Mouse (Mus musculus) stomach, embryonic 15.5 days (tissue): ENCODE data around the gene Zc2hc1b. TPM values are rescaled to one million over a fixed set of nuclear protein-coding genes. Genes with fewer than 3 reads are reported as not detected.
A peak's percentile ranks its signal among the peaks of the same experiment; 100 is the strongest.

Experiments used
- ATAC-seq: fragments of 200-750 bp; cut with Nextera tagmentation; 2 replicates; pipeline ENCODE4 v1.8.0; 2017; ENCODE audit warnings: low read depth, moderate number of reproducible peaks, moderate TSS enrichment; ENCODE audit not compliant: insufficient read depth, low FRiP score
- H3K27ac ChIP-seq: fragments of 300-500 bp; sonication (generic); 2 replicates; pipeline ENCODE4 v1.5.1; 2015; ENCODE audit warnings: mild to moderate bottlenecking, inconsistent platforms
- H3K27me3 ChIP-seq: fragments of 300-500 bp; sonication (generic); replicated peaks from 2 replicates; pipeline ENCODE4 v1.6.1; 2015; ENCODE audit warnings: inconsistent platforms
- H3K36me3 ChIP-seq: fragments of 300-500 bp; sonication (generic); 2 replicates; pipeline ENCODE4 v1.6.1; 2015; ENCODE audit warnings: inconsistent platforms
- H3K4me1 ChIP-seq: fragments of 300-500 bp; sonication (generic); 2 replicates; pipeline ENCODE4 v1.6.1; 2015; ENCODE audit warnings: inconsistent platforms
- H3K4me2 ChIP-seq: fragments of 300-500 bp; sonication (generic); 2 replicates; pipeline ENCODE4 v1.6.1; 2015; ENCODE audit warnings: mild to moderate bottlenecking, inconsistent platforms
- H3K4me3 ChIP-seq: fragments of 300-500 bp; sonication (generic); replicated peaks from 2 replicates; pipeline ENCODE4 v1.5.1; 2015; ENCODE audit warnings: inconsistent platforms
- H3K9ac ChIP-seq: fragments of 300-500 bp; sonication (generic); 2 replicates; pipeline ENCODE4 v1.6.1; 2015; ENCODE audit warnings: inconsistent platforms
- H3K9me3 ChIP-seq: fragments of 300-500 bp; sonication (generic); 2 replicates; pipeline ENCODE4 v1.6.1; 2016; ENCODE audit warnings: inconsistent platforms
- whole genome bisulfite sequencing: fragments of 180-500 bp; shearing (Covaris S2); methylation state at CpG from one replicate; pipeline ENCODE4 v1.1.7; 2015; 5-methylcytosine and 5-hydroxymethylcytosine counted together
- polyA plus RNA-seq: library from polyadenylated mRNA; unstranded; fragments of >200 nt; fragmentation: Nextera tagmentation; extraction: Ambion mirVana; gene quantifications from 2 replicates; pipeline ENCODE4 v1.2.1, GENCODE M21; 2015

The Zc2hc1b gene
- polyA plus RNA-seq, 1 experiment from 2014 or later = not detected

DNA sequence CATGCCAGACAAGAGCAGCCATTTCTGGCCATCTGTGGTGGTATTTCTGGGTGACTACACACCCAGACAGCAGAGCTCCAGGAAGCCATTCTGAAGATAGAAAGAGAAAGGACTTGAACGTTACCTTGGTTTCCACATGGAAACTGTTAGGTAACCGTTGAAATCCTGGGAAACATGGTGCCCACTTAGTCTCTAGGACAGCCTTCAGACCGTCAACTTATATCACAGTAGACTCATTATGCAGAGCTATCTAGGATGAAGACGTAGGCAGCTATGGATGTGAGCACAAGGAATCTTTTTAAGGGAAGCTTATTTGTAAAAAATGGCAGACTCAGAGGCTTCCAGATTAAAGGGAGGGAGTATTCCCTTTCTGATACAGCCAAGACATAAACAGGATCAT lies 44.0 kb downstream of the Zc2hc1b start:
- Histone ChIP-seq H3K27me3 (no peaks in the 10 kb centered on the region), H3K9me3 (no peaks in the 10 kb centered on the region), H3K27ac (no peak overlapping the region), H3K9ac (no peak overlapping the region), H3K4me2 (no peak overlapping the region), H3K36me3 (no peaks in the 10 kb centered on the region), H3K4me3 (no peak overlapping the region), H3K4me1 (no peaks in the 10 kb centered on the region)
- no peak for ATAC-seq
- 89% methylated on average over 4 of the region's 4 CpGs for WGBS

DNA sequence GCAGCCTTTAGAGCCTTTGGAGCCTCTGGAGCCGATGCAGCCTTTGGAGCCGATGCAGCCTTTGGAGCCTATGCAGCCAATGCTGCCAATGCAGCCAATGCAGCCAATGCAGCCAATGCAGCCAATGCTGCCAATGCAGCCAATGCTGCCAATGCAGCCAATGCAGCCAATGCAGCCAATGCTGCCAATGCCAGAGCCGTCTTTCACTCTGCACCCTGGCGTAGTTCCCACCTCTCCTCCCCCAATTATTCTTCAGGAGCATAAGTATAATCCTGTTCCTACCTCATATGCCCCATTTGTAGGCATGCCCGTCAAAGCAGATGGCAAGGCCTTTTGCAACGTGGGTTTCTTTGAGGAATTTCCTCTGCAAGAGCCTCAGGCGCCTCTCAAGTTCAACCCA lies 49.9 kb downstream of the Zc2hc1b start:
- no peaks in the 10 kb centered on the region for H3K4me1 ChIP-seq
- no peak for ATAC-seq
- no peaks in the 10 kb centered on the region for H3K27me3 ChIP-seq
- 89% methylated on average over 7 of the region's 7 CpGs for WGBS
- peaks cover 9% of the 10 kb centered on the region; the same call in 1 of the 2 replicates for H3K36me3 ChIP-seq
- no peak overlapping the region for H3K4me3 ChIP-seq
- H3K9ac ChIP-seq = no peak overlapping the region
- H3K27ac ChIP-seq = no peak overlapping the region
- H3K4me2 ChIP-seq = no peak overlapping the region
- H3K9me3 ChIP-seq = no peaks in the 10 kb centered on the region

GRCm38 (mm10) chr10:13127335-13127734 lies 50.5 kb downstream of the Zc2hc1b start:
- Histone ChIP-seq H3K4me2 (no peak overlapping the region), H3K4me1 (no peaks in the 10 kb centered on the region), H3K4me3 (no peak overlapping the region), H3K9ac (no peak overlapping the region), H3K27me3 (no peaks in the 10 kb centered on the region), H3K27ac (no peak overlapping the region), H3K36me3 (peaks cover 9% of the 10 kb centered on the region; the same call in 1 of the 2 replicates), H3K9me3 (no peaks in the 10 kb centered on the region)
- 80% methylated on average over 13 of the region's 13 CpGs for WGBS
- ATAC-seq = no peak

DNA sequence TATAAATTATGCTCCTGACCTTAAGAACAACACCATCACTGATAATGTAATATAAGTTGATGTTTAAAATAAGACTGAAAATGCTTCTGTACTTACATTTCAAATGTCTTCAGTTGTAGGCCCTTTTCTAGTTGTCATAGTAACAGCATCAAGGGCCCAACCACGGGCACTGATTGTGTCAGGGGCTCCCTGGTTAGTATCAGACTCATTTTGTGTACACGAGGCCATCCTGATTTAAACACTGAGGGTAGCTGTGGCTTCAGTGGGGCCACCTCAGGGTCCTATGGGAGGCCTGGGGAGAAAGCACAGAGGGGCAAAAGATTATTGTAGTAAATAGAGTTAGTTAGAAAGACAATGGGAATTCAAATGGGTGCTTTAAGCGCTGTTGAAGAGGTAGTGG lies 52.0 kb downstream of the Zc2hc1b start:
- Histone ChIP-seq H3K9ac (no peak overlapping the region), H3K4me2 (no peak overlapping the region), H3K27ac (no peak overlapping the region), H3K36me3 (peaks cover 9% of the 10 kb centered on the region; the same call in 1 of the 2 replicates), H3K27me3 (no peaks in the 10 kb centered on the region), H3K4me3 (no peak overlapping the region), H3K4me1 (no peaks in the 10 kb centered on the region), H3K9me3 (no peaks in the 10 kb centered on the region)
- WGBS = 53% methylated on average over 3 of the region's 3 CpGs
- ATAC-seq = no peak

GRCm38 (mm10) chr10:13119300-13119699 lies 58.5 kb downstream of the Zc2hc1b start:
- Histone ChIP-seq H3K27ac (peak overlapping the region; percentile 55; the same call in 1 of the 2 replicates), H3K36me3 (no peaks in the 10 kb centered on the region), H3K9me3 (no peaks in the 10 kb centered on the region), H3K4me1 (peaks cover 9% of the 10 kb centered on the region; the same call in 1 of the 2 replicates), H3K4me3 (no peak overlapping the region), H3K4me2 (no peak overlapping the region), H3K27me3 (no peaks in the 10 kb centered on the region), H3K9ac (no peak overlapping the region)
- 68% methylated on average over 2 of the region's 2 CpGs for WGBS
- no peak for ATAC-seq

- Histone ChIP-seq H3K9me3 (no peaks in the 10 kb centered on the region), H3K36me3 (no peaks in the 10 kb centered on the region), H3K4me3 (no peak overlapping the region), H3K9ac (no peak overlapping the region), H3K27ac (peak overlapping the region; percentile 55; the same call in 1 of the 2 replicates), H3K4me2 (no peak overlapping the region), H3K27me3 (no peaks in the 10 kb centered on the region), H3K4me1 (peaks cover 9% of the 10 kb centered on the region)
- no peak for ATAC-seq
- WGBS = 61% methylated on average over 5 of the region's 5 CpGs
These were observed 59.1 kb downstream of the Zc2hc1b start for GRCm38 (mm10) chr10:13118770-13119102.

DNA sequence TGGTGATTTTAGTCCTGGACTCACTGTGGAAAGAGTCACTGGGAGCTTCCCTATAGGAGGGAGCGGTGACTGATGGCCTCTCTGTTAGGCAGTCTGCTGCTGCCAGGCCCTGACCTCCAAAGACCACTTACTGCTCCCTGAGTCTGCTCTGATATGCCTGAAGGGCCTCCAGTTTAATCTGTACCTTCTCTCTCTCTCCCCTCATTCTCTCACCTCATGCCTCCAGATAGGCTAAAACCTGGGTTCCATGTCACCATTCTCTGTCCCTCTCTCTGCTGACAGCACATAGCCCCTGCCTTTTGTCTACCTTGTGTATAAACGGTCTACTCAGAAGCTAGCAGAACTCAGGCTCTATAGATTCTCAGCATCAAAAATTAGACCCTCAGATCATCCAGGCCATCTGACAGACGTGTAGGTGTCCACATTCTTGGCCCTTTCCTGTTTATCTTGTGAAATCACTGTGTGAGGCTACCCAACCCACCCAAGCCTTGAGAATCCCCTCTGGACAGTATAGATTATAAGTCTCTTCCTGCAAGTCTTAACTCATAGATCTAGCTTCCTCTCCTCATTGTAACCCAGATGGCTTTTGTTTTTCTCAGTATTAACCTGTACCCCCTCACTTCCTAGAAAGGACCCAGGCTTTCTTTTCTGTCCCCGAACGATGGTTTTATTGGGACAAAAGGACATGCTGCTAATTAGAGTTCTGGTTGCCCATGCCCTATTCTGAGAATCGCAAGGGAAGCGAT lies 59.6 kb downstream of the Zc2hc1b start:
- H3K4me2 ChIP-seq = no peak overlapping the region
- H3K9me3 ChIP-seq = no peaks in the 10 kb centered on the region
- H3K36me3 ChIP-seq = no peaks in the 10 kb centered on the region
- peaks cover 12% of the 10 kb centered on the region for H3K4me1 ChIP-seq
- H3K27ac ChIP-seq = peak overlapping the region; percentile 33; the same call in 1 of the 2 replicates
- H3K9ac ChIP-seq = no peak overlapping the region
- no peak overlapping the region for H3K4me3 ChIP-seq
- no peak for ATAC-seq
- H3K27me3 ChIP-seq = no peaks in the 10 kb centered on the region
- WGBS = 68% methylated on average over 7 of the region's 7 CpGs

- Histone ChIP-seq H3K4me3 (no peak overlapping the region), H3K4me1 (peaks cover 16% of the 10 kb centered on the region), H3K9me3 (no peaks in the 10 kb centered on the region), H3K9ac (no peak overlapping the region), H3K36me3 (no peaks in the 10 kb centered on the region), H3K4me2 (no peak overlapping the region), H3K27ac (no peak overlapping the region), H3K27me3 (no peaks in the 10 kb centered on the region)
- no peak for ATAC-seq
- WGBS = 42% methylated on average over 9 of the region's 9 CpGs
These were observed 60.8 kb downstream of the Zc2hc1b start for GRCm38 (mm10) chr10:13116706-13117665.

- H3K4me3 ChIP-seq = no peak overlapping the region
- 79% methylated on average over 4 of the region's 4 CpGs for WGBS
- no peaks in the 10 kb centered on the region for H3K27me3 ChIP-seq
- H3K4me1 ChIP-seq = peaks cover 17% of the 10 kb centered on the region
- no peak overlapping the region for H3K9ac ChIP-seq
- H3K4me2 ChIP-seq = no peak overlapping the region
- H3K36me3 ChIP-seq = no peaks in the 10 kb centered on the region
- no peaks in the 10 kb centered on the region for H3K9me3 ChIP-seq
- ATAC-seq = no peak
- no peak overlapping the region for H3K27ac ChIP-seq
These were observed 62.8 kb downstream of the Zc2hc1b start for GRCm38 (mm10) chr10:13115030-13115429.

DNA sequence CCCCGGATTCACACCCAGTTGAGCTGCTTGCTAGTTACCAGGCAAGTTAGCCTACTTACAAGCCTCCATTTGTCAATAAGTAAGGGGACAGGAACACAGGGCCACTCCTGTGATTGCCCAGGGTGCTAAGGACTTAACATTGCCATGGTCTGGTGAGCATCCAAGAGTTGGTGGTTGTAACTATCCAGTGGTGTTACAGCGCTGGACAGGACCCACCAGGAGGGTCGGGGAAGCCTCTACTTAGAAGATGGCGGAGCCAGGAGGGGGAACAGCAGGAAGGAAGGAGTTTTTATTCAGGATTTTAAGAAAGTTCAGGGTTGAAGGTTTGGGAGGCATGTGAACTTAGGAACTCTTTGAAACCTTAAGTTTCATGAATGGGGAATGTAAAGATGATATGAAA lies 64.2 kb downstream of the Zc2hc1b start:
- ATAC-seq = no peak
- H3K27ac ChIP-seq = no peak overlapping the region
- peaks cover 17% of the 10 kb centered on the region for H3K4me1 ChIP-seq
- no peaks in the 10 kb centered on the region for H3K27me3 ChIP-seq
- H3K4me2 ChIP-seq = no peak overlapping the region
- no peak overlapping the region for H3K4me3 ChIP-seq
- WGBS = 81% methylated on average over 4 of the region's 4 CpGs
- no peak overlapping the region for H3K9ac ChIP-seq
- no peaks in the 10 kb centered on the region for H3K36me3 ChIP-seq
- no peaks in the 10 kb centered on the region for H3K9me3 ChIP-seq

GRCm38 (mm10) chr10:13112849-13113248 lies 65.0 kb downstream of the Zc2hc1b start:
- Histone ChIP-seq H3K36me3 (no peaks in the 10 kb centered on the region), H3K4me3 (no peak overlapping the region), H3K4me1 (peaks cover 18% of the 10 kb centered on the region), H3K4me2 (no peak overlapping the region), H3K9me3 (no peaks in the 10 kb centered on the region), H3K9ac (no peak overlapping the region), H3K27me3 (no peaks in the 10 kb centered on the region), H3K27ac (no peak overlapping the region)
- ATAC-seq = peak; percentile 56
- 27% methylated on average over 3 of the region's 3 CpGs for WGBS

DNA sequence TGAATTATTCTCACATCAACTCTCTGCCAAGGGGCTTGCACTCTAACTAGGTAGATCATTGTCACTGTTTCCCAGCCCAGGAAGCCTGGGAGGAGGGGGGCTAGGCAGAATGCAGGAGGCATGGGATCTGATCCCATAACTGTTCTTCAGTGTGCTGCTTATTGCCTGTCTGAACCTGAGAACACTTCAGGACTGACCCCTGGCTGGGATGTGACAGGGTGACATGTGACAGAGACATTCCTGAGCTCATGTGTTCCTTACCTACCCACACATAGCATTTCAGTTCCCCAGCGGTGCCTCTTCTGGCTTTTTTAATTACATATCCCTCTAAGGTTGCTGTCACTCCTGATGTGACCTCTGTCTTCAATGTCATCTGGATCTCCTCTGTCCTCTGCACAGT lies 68.0 kb downstream of the Zc2hc1b start:
- Histone ChIP-seq H3K36me3 (no peaks in the 10 kb centered on the region), H3K4me1 (peaks cover 21% of the 10 kb centered on the region), H3K9me3 (no peaks in the 10 kb centered on the region), H3K4me3 (no peak overlapping the region), H3K27me3 (no peaks in the 10 kb centered on the region), H3K4me2 (no peak overlapping the region), H3K9ac (no peak overlapping the region), H3K27ac (no peak overlapping the region)
- 67% methylated on average over 1 of the region's 1 CpGs for WGBS
- ATAC-seq = no peak
